Mouse (Mus musculus) midbrain, embryonic 10.5 days (tissue): Measurements from ENCODE around the gene Mfsd11. TPM values are rescaled to one million over a fixed set of nuclear protein-coding genes. Genes with fewer than 3 reads are reported as not detected.
A peak's percentile ranks its signal among the peaks of the same experiment; 100 is the strongest.
"Not testable (repeated sequence)": the region's sequence is repeated elsewhere in the genome, so short reads cannot be mapped to it uniquely, and the experiment has no call there.

Experiments used
- DNase-seq: peaks from one replicate; pipeline ENCODE4 v3.0.0-alpha.2; 2017; ENCODE audit warnings: low spot score
- H3K27ac ChIP-seq: fragments of 300-500 bp; sonication (generic); replicated peaks from 2 replicates; pipeline ENCODE4 v1.5.1; 2016; ENCODE audit warnings: mild to moderate bottlenecking
- H3K27me3 ChIP-seq: fragments of 300-500 bp; sonication (generic); 2 replicates; pipeline ENCODE4 v1.6.1; 2016; ENCODE audit warnings: low read depth, mild to moderate bottlenecking; ENCODE audit not compliant: poor library complexity, severe bottlenecking
- H3K36me3 ChIP-seq: fragments of 300-500 bp; sonication (generic); 2 replicates; pipeline ENCODE4 v1.6.1; 2016; ENCODE audit warnings: mild to moderate bottlenecking, moderate library complexity
- H3K4me1 ChIP-seq: fragments of 300-500 bp; sonication (generic); 2 replicates; pipeline ENCODE4 v1.6.1; 2016
- H3K4me3 ChIP-seq: fragments of 300-500 bp; sonication (generic); 2 replicates; pipeline ENCODE4 v1.5.1; 2016; ENCODE audit warnings: mild to moderate bottlenecking, moderate library complexity
- H3K9me3 ChIP-seq: fragments of 300-500 bp; sonication (generic); replicated peaks from 2 replicates; pipeline ENCODE4 v1.6.1; 2016; ENCODE audit warnings: mild to moderate bottlenecking
- WGBS: fragments of 180-500 bp; shearing (Covaris S2); methylation state at CpG from one replicate; pipeline ENCODE4 v1.1.7; 2016; 5-methylcytosine and 5-hydroxymethylcytosine counted together
- polyA plus RNA-seq: library from polyadenylated mRNA; unstranded; fragments of >200 nt; fragmentation: Nextera tagmentation; extraction: Ambion mirVana; gene quantifications from 2 replicates; pipeline ENCODE4 v1.2.1, GENCODE M21; 2016

The Mfsd11 gene
- polyA plus RNA-seq, 1 experiment from 2014 or later = 27.9 TPM

- H3K27me3 ChIP-seq = peaks cover 11% of the 10 kb centered on the region
- H3K4me3 ChIP-seq = peak overlapping the region; percentile 51
- 66% methylated on average over 13 of the region's 13 CpGs for whole genome bisulfite sequencing
- H3K27ac ChIP-seq = peak overlapping the region; percentile 89
- no peaks in the 10 kb centered on the region for H3K9me3 ChIP-seq
- no peak for DNase-seq
- peaks cover 90% of the 10 kb centered on the region for H3K4me1 ChIP-seq
- peaks cover 3% of the 10 kb centered on the region; the same call in 1 of the 2 replicates for H3K36me3 ChIP-seq
Observed at GRCm38 (mm10) chr11:116813610-116814009, 38.6 kb upstream of the Mfsd11 start.

- Histone ChIP-seq H3K9me3 (no peaks in the 10 kb centered on the region), H3K27me3 (peaks cover 5% of the 10 kb centered on the region), H3K36me3 (peaks cover 3% of the 10 kb centered on the region; the same call in 1 of the 2 replicates), H3K4me3 (peak overlapping the region; percentile 51), H3K4me1 (peaks cover 89% of the 10 kb centered on the region), H3K27ac (peak overlapping the region; percentile 89)
- 4% methylated on average over 20 of the region's 20 CpGs for WGBS
- DNase-seq = peak; percentile 68
Observed at GRCm38 (mm10) chr11:116814076-116814883, 38.0 kb upstream of the Mfsd11 start.

DNA sequence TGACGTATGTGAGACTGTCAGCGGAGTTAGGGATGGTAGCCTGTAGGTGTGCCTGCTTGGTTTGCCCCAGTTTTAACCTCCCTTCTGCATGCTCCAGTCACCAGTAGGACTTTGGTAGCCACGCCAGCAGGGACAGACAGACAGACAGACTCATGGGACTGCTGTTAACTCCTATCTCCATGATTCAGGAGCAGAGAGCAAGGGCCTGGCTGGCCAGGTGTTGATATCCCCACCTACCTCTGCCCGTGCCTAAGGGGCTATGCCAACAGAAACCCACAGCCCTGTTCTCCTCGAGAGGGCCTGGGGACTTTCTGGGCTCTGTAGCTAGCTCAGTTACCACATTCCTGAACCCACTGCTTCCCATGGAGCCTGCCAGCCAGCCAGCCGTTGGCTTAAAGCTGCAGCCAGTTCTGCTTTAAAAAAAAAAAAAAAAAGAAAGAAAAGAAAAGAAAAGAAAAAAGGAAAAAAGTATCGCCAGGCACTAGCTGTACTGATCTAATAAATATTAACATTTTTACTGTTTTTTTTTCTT lies 37.3 kb upstream of the Mfsd11 start:
- WGBS = 25% methylated on average over 7 of the region's 7 CpGs
- peak overlapping the region; percentile 89 for H3K27ac ChIP-seq
- no peaks in the 10 kb centered on the region for H3K27me3 ChIP-seq
- H3K36me3 ChIP-seq = no peaks in the 10 kb centered on the region; the same call in 1 of the 2 replicates
- no peaks in the 10 kb centered on the region for H3K9me3 ChIP-seq
- peak; percentile 21 for DNase-seq
- peaks cover 84% of the 10 kb centered on the region for H3K4me1 ChIP-seq
- peak overlapping the region; percentile 51; the same call in 1 of the 2 replicates for H3K4me3 ChIP-seq

- DNase-seq = no peak
- WGBS = 82% methylated on average over 5 of the region's 5 CpGs
- no peak overlapping the region; the same call in 1 of the 2 replicates for H3K4me3 ChIP-seq
- H3K27ac ChIP-seq = no peak overlapping the region; the same call in 1 of the 2 replicates
- peaks cover 81% of the 10 kb centered on the region for H3K4me1 ChIP-seq
- no peaks in the 10 kb centered on the region for H3K36me3 ChIP-seq
- H3K9me3 ChIP-seq = no peaks in the 10 kb centered on the region
- H3K27me3 ChIP-seq = no peaks in the 10 kb centered on the region
Observed at GRCm38 (mm10) chr11:116816769-116817168, 35.5 kb upstream of the Mfsd11 start.

DNA sequence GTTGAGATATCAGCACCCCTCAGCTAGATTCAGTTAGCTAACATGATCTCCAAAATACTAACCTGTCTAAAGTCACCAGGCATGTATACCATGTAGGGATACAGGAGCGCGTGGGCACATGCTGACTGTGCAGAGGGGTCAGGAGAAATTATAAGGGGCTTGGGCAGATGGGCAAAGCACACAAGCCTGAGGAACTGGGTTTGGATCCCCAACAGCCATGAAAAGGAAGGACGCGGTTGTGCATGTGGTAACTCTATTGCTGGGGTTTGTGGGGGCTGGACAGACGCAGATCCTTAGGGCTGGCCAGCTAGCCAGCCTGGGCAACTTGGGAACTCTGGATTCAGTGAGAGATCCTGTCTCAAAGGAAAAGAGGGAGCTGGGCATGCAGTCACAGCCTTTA lies 34.7 kb upstream of the Mfsd11 start:
- 94% methylated on average over 5 of the region's 5 CpGs for WGBS
- H3K4me3 ChIP-seq = no peak overlapping the region
- peaks cover 81% of the 10 kb centered on the region for H3K4me1 ChIP-seq
- no peaks in the 10 kb centered on the region for H3K36me3 ChIP-seq
- no peaks in the 10 kb centered on the region for H3K9me3 ChIP-seq
- no peak overlapping the region for H3K27ac ChIP-seq
- DNase-seq = no peak
- H3K27me3 ChIP-seq = no peaks in the 10 kb centered on the region

DNA sequence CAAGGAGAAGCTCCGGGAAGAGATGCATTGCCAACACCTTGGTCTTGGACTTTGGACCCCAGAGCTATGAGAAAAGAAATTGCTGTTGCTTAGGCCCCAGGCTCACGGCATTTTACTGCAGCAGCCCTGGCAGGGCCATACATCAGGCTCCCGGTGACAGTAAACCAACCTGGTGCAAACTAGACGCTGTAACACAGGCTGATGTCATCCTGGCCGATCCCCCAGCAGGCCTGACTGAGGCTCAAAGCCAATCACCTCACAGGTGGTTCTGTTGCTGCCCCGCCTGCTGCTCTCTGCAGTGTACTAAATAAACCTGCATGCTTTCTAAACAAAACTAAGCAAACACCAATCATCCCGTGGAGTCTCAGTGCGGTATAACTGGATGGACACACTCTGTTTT lies 33.5 kb upstream of the Mfsd11 start:
- no peaks in the 10 kb centered on the region for H3K9me3 ChIP-seq
- H3K36me3 ChIP-seq = no peaks in the 10 kb centered on the region
- DNase-seq = no peak
- H3K4me3 ChIP-seq = no peak overlapping the region
- no peaks in the 10 kb centered on the region for H3K27me3 ChIP-seq
- WGBS = 80% methylated on average over 8 of the region's 8 CpGs
- 0 out of 2 replicates have a peak overlapping the region, but pooled peaks have one; percentile 23 for H3K27ac ChIP-seq
- peaks cover 72% of the 10 kb centered on the region for H3K4me1 ChIP-seq

GRCm38 (mm10) chr11:116819932-116820593 lies 32.2 kb upstream of the Mfsd11 start:
- Histone ChIP-seq H3K4me3 (no peak overlapping the region), H3K27me3 (no peaks in the 10 kb centered on the region), H3K4me1 (peaks cover 62% of the 10 kb centered on the region), H3K27ac (peak overlapping the region; percentile 64), H3K36me3 (no peaks in the 10 kb centered on the region), H3K9me3 (no peaks in the 10 kb centered on the region)
- DNase-seq = no peak
- 93% methylated on average over 5 of the region's 5 CpGs for WGBS

GRCm38 (mm10) chr11:116821057-116821940 lies 30.9 kb upstream of the Mfsd11 start:
- 0 out of 2 replicates have a peak overlapping the region, but pooled peaks have one; percentile 12 for H3K4me3 ChIP-seq
- peak overlapping the region; percentile 64 for H3K27ac ChIP-seq

DNA sequence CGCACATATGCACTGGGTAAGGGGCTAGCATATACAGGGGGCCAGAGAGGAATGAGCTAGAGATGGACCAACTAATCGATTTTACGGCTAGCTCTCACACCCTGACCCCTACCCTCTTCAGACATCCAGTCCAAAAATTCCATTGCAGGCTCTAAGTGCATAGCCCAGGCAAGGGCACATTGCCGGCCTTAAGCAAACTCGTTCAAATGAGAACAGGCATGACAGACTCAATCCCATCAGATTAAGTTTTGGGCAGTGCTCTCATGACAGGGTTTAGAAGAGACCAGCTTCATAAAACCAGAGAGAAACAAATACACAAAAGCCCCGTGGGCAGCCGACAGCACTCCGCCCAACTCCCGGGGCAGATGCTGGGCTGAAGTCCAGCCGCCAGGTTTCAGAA lies 30.0 kb upstream of the Mfsd11 start:
- Histone ChIP-seq H3K9me3 (no peaks in the 10 kb centered on the region), H3K27ac (peak overlapping the region; percentile 64), H3K4me1 (peaks cover 61% of the 10 kb centered on the region), H3K4me3 (no peak overlapping the region), H3K27me3 (0 out of 2 replicates have a peak, but pooled peaks cover 5% of the 10 kb centered on the region), H3K36me3 (no peaks in the 10 kb centered on the region)
- no peak for DNase-seq
- 64% methylated on average over 10 of the region's 10 CpGs for WGBS

More at GRCm38 (mm10) chr11:116821057-116821940, 30.9 kb upstream of the Mfsd11 start:
- Histone ChIP-seq H3K36me3 (no peaks in the 10 kb centered on the region), H3K27me3 (no peaks in the 10 kb centered on the region), H3K9me3 (no peaks in the 10 kb centered on the region), H3K4me1 (peaks cover 61% of the 10 kb centered on the region)
- no peak for DNase-seq
- 64% methylated on average over 13 of the region's 13 CpGs for WGBS

- no peak for DNase-seq
- Histone ChIP-seq H3K4me3 (no peak overlapping the region), H3K9me3 (no peaks in the 10 kb centered on the region), H3K36me3 (no peaks in the 10 kb centered on the region), H3K27me3 (0 out of 2 replicates have a peak, but pooled peaks cover 5% of the 10 kb centered on the region), H3K27ac (peak overlapping the region; percentile 64), H3K4me1 (peaks cover 63% of the 10 kb centered on the region)
- 85% methylated on average over 10 of the region's 10 CpGs for WGBS
Observed at GRCm38 (mm10) chr11:116822626-116823025, 29.6 kb upstream of the Mfsd11 start.

GRCm38 (mm10) chr11:116823255-116823654 lies 29.0 kb upstream of the Mfsd11 start:
- no peak for DNase-seq
- H3K4me1 ChIP-seq = peaks cover 68% of the 10 kb centered on the region
- WGBS = 96% methylated on average over 2 of the region's 2 CpGs
- no peaks in the 10 kb centered on the region for H3K36me3 ChIP-seq
- H3K4me3 ChIP-seq = no peak overlapping the region
- no peak overlapping the region for H3K27ac ChIP-seq
- 0 out of 2 replicates have a peak, but pooled peaks cover 5% of the 10 kb centered on the region for H3K27me3 ChIP-seq
- no peaks in the 10 kb centered on the region for H3K9me3 ChIP-seq

- H3K4me1 ChIP-seq = peaks cover 70% of the 10 kb centered on the region
- H3K27me3 ChIP-seq, H3K27ac ChIP-seq, H3K36me3 ChIP-seq, H3K9me3 ChIP-seq, H3K4me3 ChIP-seq, DNase-seq: not testable (repeated sequence)
- WGBS = 96% methylated on average over 10 of the region's 10 CpGs
Observed at GRCm38 (mm10) chr11:116823885-116824284, 28.4 kb upstream of the Mfsd11 start.
